Mouse (Mus musculus): ENCODE measurements around the gene Gm45783.
A peak's percentile ranks its signal among the peaks of the same experiment; 100 is the strongest.
"Not testable (repeated sequence)": the region's sequence is repeated elsewhere in the genome, so short reads cannot be mapped to it uniquely, and the experiment has no call there.

The Gm45783 gene

GRCm38 (mm10) chr7:7374431-7374830, at the start of gene Gm45783:
Gene Gm45783, minus strand, starts transcription at chr7:7374573.
- not testable (repeated sequence) for DNase-seq (ENCODE audit: low read depth, low spot score)

GRCm38 (mm10) chr7:7399603-7400002, 25.2 kb upstream of the Gm45783 start, which contains the start of gene Vmn2r31:
Gene Vmn2r31, minus strand, starts transcription at chr7:7399703.
- DNase-seq (ENCODE audit: low read depth, low spot score) = not testable (repeated sequence)

GRCm38 (mm10) chr7:7337509-7337908, 36.9 kb downstream of the Gm45783 start, which contains the start of gene Vmn2r30:
Gene Vmn2r30, minus strand, starts transcription at chr7:7337609.
- DNase-seq (ENCODE audit: low read depth, low spot score) = not testable (repeated sequence)

GRCm38 (mm10) chr7:7295595-7295994, 78.8 kb downstream of the Gm45783 start:
- peak; percentile 79 for DNase-seq (ENCODE audit: low read depth, low spot score)
